Mouse (Mus musculus): ENCODE results near the gene Gcnt2.

- no peak for TF ChIP-seq TCF12 (IDR thresholded peaks at IDR 0.05; ENCODE audit: insufficient read depth, poor library complexity, severe bottlenecking)
- no peak for TF ChIP-seq POLR2AphosphoS2 (IDR thresholded peaks at IDR 0.05; ENCODE audit: insufficient read length, low read depth)
- no peak for TF ChIP-seq USF1 (IDR thresholded peaks at IDR 0.05; ENCODE audit: low read depth)
- TF ChIP-seq POLR2A (IDR thresholded peaks at IDR 0.05; ENCODE audit: insufficient read length, low read depth): no peak
- TF ChIP-seq MYOD1 (IDR thresholded peaks at IDR 0.05; ENCODE audit: control insufficient read depth in 1 of 3, insufficient read length in 2 of 3, low read depth in 2 of 3): no peak
- TF ChIP-seq E2F4 (IDR thresholded peaks at IDR 0.05; ENCODE audit: insufficient read depth): no peak
- TF ChIP-seq SRF (IDR thresholded peaks at IDR 0.05; ENCODE audit: control insufficient read depth, insufficient read length, low read depth): no peak
- no peak for TF ChIP-seq MAX (IDR thresholded peaks at IDR 0.05; ENCODE audit: low read depth)
- no peak for TF ChIP-seq MYOG (IDR thresholded peaks at IDR 0.05; ENCODE audit: control insufficient read depth in 1 of 3, insufficient read depth in 1 of 3, insufficient read length in 2 of 3, low read depth in 2 of 3)
- no peak for TF ChIP-seq CEBPB (IDR thresholded peaks at IDR 0.05; ENCODE audit: insufficient read depth, poor library complexity, severe bottlenecking)
These were observed 108.1 kb downstream of the Gcnt2 start for GRCm38 (mm10) chr13:40967609-40968008.

Data from myocyte (in vitro differentiated cells).